Mouse (Mus musculus): Measurements from ENCODE around the gene 1110004F10Rik.

DNA sequence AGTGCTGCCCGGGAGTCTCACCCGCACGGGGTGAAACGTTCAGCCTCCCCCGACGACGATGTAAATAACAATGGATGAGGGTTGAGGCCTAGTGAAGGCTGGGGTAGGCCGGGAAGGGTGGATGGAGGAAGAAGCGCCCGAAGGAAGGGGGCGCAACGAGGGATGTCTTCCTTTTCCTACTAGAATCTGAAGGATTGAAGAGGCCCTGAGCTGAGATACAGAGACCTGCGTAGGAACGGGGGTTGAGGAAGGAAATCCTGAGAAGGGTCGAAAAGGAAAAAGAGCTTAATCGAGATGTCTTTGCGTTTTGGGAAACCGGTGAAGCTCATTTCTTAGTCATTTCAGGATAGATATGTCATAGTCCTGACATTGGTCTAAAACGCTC lies 54.3 kb downstream of the 1110004F10Rik start:
- no peak for TF ChIP-seq POLR2A (IDR thresholded peaks at IDR 0.05; ENCODE audit: low read depth, low read length)
- TF ChIP-seq CTCF (conservative IDR thresholded peaks at IDR 0.05 in 1 of 2, IDR thresholded peaks at IDR 0.05 in 1 of 2; ENCODE audit: low read depth in 2 of 2, low read length in 2 of 2) = peak in 1 of 2 experiments; percentile 35; a peak in 2 of 4 replicates
- no peak for TF ChIP-seq SMC3 (IDR thresholded peaks at IDR 0.05; ENCODE audit: low read depth, low read length)
- no peak for TF ChIP-seq USF1 (IDR thresholded peaks at IDR 0.05; ENCODE audit: low read depth, low read length)
- TF ChIP-seq POLR2AphosphoS2 (IDR thresholded peaks at IDR 0.05; ENCODE audit: low read depth, low read length) = no peak; the same call in 1 of the 2 replicates
- no peak for TF ChIP-seq HCFC1 (IDR thresholded peaks at IDR 0.05; ENCODE audit: low read depth, low read length)
- no peak for TF ChIP-seq CHD2 (IDR thresholded peaks at IDR 0.05; ENCODE audit: low read length)
- TF ChIP-seq MYC (IDR thresholded peaks at IDR 0.05; ENCODE audit: low read depth, low read length) = 0 out of 2 replicates have a peak, but pooled peaks have one; percentile 41
